Mouse (Mus musculus): ENCODE results near the gene Aunip. TPM values are rescaled to one million over a fixed set of nuclear protein-coding genes. Genes with fewer than 3 reads are reported as not detected.
A peak's percentile ranks its signal among the peaks of the same experiment; 100 is the strongest.

Aunip gene
- total RNA-seq, 2 experiments from 2014 or later: 0.54 to 0.63 TPM

GRCm38 (mm10) chr4:134518541-134518940 is 7.7 kb downstream of the Aunip start:
- no peak for TF ChIP-seq CTCF (IDR thresholded peaks at IDR 0.05)
- no peak overlapping the region for H3K4me3 ChIP-seq
- no peak overlapping the region for H3K27ac ChIP-seq
- intact Hi-C loops (cut with DNase I): no loop called here
- DNase-seq (ENCODE audit: extremely low spot score in 1 of 2, low spot score in 2 of 2): no peak

- H3K27ac ChIP-seq: no peak overlapping the region
Measured at GRCm38 (mm10) chr4:134519281-134519680, 8.5 kb downstream of the Aunip start.

GRCm38 (mm10) chr4:134523447-134523846 is 12.6 kb downstream of the Aunip start:
- intact Hi-C loops (cut with DNase I): no loop called here
- DNase-seq (ENCODE audit: extremely low spot score in 1 of 2, low spot score in 2 of 2): no peak
- Histone ChIP-seq H3K27ac (no peak overlapping the region), H3K4me3 (no peak overlapping the region)
- TF ChIP-seq CTCF (IDR thresholded peaks at IDR 0.05): no peak

More at GRCm38 (mm10) chr4:134519281-134519680, 8.5 kb downstream of the Aunip start:
- TF ChIP-seq CTCF (IDR thresholded peaks at IDR 0.05): no peak
- DNase-seq (ENCODE audit: extremely low spot score in 1 of 2, low spot score in 2 of 2): no peak
- intact Hi-C loops (cut with DNase I): no loop called here
- H3K4me3 ChIP-seq: no peak overlapping the region

GRCm38 (mm10) chr4:134525806-134526205 is 15.0 kb downstream of the Aunip start:
- no peak for DNase-seq (ENCODE audit: extremely low spot score in 1 of 2, low spot score in 2 of 2)
- Histone ChIP-seq H3K4me3 (no peak overlapping the region), H3K27ac (no peak overlapping the region)
- TF ChIP-seq CTCF (IDR thresholded peaks at IDR 0.05): no peak
- intact Hi-C loops (cut with DNase I): no loop called here

GRCm38 (mm10) chr4:134526220-134526619 is 15.4 kb downstream of the Aunip start:
- intact Hi-C loops (cut with DNase I): no loop called here
- H3K27ac ChIP-seq: no peak overlapping the region
- DNase-seq (ENCODE audit: extremely low spot score in 1 of 2, low spot score in 2 of 2): no peak

GRCm38 (mm10) chr4:134532928-134533327 is 22.1 kb downstream of the Aunip start:
- no peak for DNase-seq (ENCODE audit: extremely low spot score in 1 of 2, low spot score in 2 of 2)
- intact Hi-C loops (cut with DNase I): no loop called here
- Histone ChIP-seq H3K4me3 (no peak overlapping the region), H3K27ac (no peak overlapping the region)
- no peak for TF ChIP-seq CTCF (IDR thresholded peaks at IDR 0.05)

More at GRCm38 (mm10) chr4:134526220-134526619, 15.4 kb downstream of the Aunip start:
- no peak for TF ChIP-seq CTCF (IDR thresholded peaks at IDR 0.05)
- no peak overlapping the region for H3K4me3 ChIP-seq

- H3K4me3 ChIP-seq: no peak overlapping the region; the same call in 1 of the 2 replicates
- no peak overlapping the region for H3K27ac ChIP-seq
- DNase-seq (ENCODE audit: extremely low spot score in 1 of 2, low spot score in 2 of 2): no peak
- intact Hi-C loops (cut with DNase I): no loop called here
- TF ChIP-seq CTCF (IDR thresholded peaks at IDR 0.05): no peak
Measured at GRCm38 (mm10) chr4:134533421-134533820, 22.6 kb downstream of the Aunip start.

- peak overlapping the region; percentile 84 for H3K27ac ChIP-seq
- peak; percentile 57 to 58 for DNase-seq (ENCODE audit: extremely low spot score in 1 of 2, low spot score in 2 of 2)
- intact Hi-C loops (cut with DNase I): no loop called here
- H3K4me3 ChIP-seq: peak overlapping the region; percentile 98
- no peak for TF ChIP-seq CTCF (IDR thresholded peaks at IDR 0.05)
Measured at GRCm38 (mm10) chr4:134534124-134534886, 23.5 kb downstream of the Aunip start.

GRCm38 (mm10) chr4:134534932-134535786 is 24.4 kb downstream of the Aunip start, which contains the start of gene Mtfr1l:
Gene Mtfr1l, minus strand, starts transcription at chr4:134535387.
- intact Hi-C loops (cut with DNase I): no loop called here
- peak; percentile 96 for DNase-seq (ENCODE audit: extremely low spot score in 1 of 2, low spot score in 2 of 2)
- no peak for TF ChIP-seq CTCF (IDR thresholded peaks at IDR 0.05)
- peak within 1 kb of the TSS; percentile 84 for H3K27ac ChIP-seq
- peak within 1 kb of the TSS; percentile 98 for H3K4me3 ChIP-seq

- Histone ChIP-seq H3K27ac (peak overlapping the region; percentile 70; the same call in 1 of the 2 replicates), H3K4me3 (peak overlapping the region; percentile 98)
- DNase-seq (ENCODE audit: extremely low spot score in 1 of 2, low spot score in 2 of 2): no peak
- TF ChIP-seq CTCF (IDR thresholded peaks at IDR 0.05): no peak
- intact Hi-C loops (cut with DNase I): no loop called here
Measured at GRCm38 (mm10) chr4:134535787-134536151, 25.0 kb downstream of the Aunip start.

- intact Hi-C loops (cut with DNase I): no loop called here
- H3K4me3 ChIP-seq: no peak overlapping the region
- H3K27ac ChIP-seq: no peak overlapping the region
- DNase-seq (ENCODE audit: extremely low spot score in 1 of 2, low spot score in 2 of 2): no peak
- no peak for TF ChIP-seq CTCF (IDR thresholded peaks at IDR 0.05)
Measured at GRCm38 (mm10) chr4:134538997-134539580, 28.3 kb downstream of the Aunip start.

- no peak for DNase-seq (ENCODE audit: extremely low spot score in 1 of 2, low spot score in 2 of 2)
- no peak for TF ChIP-seq CTCF (IDR thresholded peaks at IDR 0.05)
- intact Hi-C loops (cut with DNase I): loop anchor here (2.0 to 5.0 kb wide), 3 partner anchors 160 to 340 kb away; no protein-coding TSS in a partner anchor
- no peak overlapping the region for H3K4me3 ChIP-seq
- H3K27ac ChIP-seq: no peak overlapping the region
Measured at GRCm38 (mm10) chr4:134542726-134543125, 31.9 kb downstream of the Aunip start.

Data from left cerebral cortex, adult 2 months (tissue).